Mouse (Mus musculus) neural tube, embryonic 11.5 days (tissue): ENCODE data around the gene Nanog. TPM values are rescaled to one million over a fixed set of nuclear protein-coding genes. Genes with fewer than 3 reads are reported as not detected.
A peak's percentile ranks its signal among the peaks of the same experiment; 100 is the strongest.

ENCODE experiments used
- ATAC-seq: fragments of 200-750 bp; cut with Nextera tagmentation; 2 replicates; pipeline ENCODE4 v1.8.0; 2017; ENCODE audit warnings: moderate number of reproducible peaks, mild to moderate bottlenecking, moderate TSS enrichment, moderate library complexity; ENCODE audit not compliant: insufficient read depth, low FRiP score, low TSS enrichment
- DNase-seq: peaks from one replicate; pipeline ENCODE4 v3.0.0-alpha.2; 2015; ENCODE audit warnings: low spot score
- H3K27ac ChIP-seq: fragments of 300-500 bp; sonication (generic); 2 replicates; pipeline ENCODE4 v1.5.1; 2014; ENCODE audit warnings: low read depth, mild to moderate bottlenecking, low read length
- H3K27me3 ChIP-seq: fragments of 300-500 bp; sonication (generic); 2 replicates; pipeline ENCODE4 v1.6.1; 2014; ENCODE audit warnings: mild to moderate bottlenecking, low read length, mixed read lengths; ENCODE audit not compliant: control insufficient read depth, insufficient read depth
- H3K36me3 ChIP-seq: fragments of 300-500 bp; sonication (generic); 2 replicates; pipeline ENCODE4 v1.6.1; 2014; ENCODE audit warnings: mild to moderate bottlenecking, low read length, moderate library complexity, mixed read lengths; ENCODE audit not compliant: control insufficient read depth, insufficient read depth
- H3K4me1 ChIP-seq: fragments of 300-500 bp; sonication (generic); 2 replicates; pipeline ENCODE4 v1.6.1; 2014; ENCODE audit warnings: low read length, mixed read lengths; ENCODE audit not compliant: control insufficient read depth, insufficient read depth
- H3K4me2 ChIP-seq: fragments of 300-500 bp; sonication (generic); 2 replicates; pipeline ENCODE4 v1.6.1; 2014; ENCODE audit warnings: low read depth, mild to moderate bottlenecking, moderate library complexity
- H3K4me3 ChIP-seq: fragments of 300-500 bp; sonication (generic); 2 replicates; pipeline ENCODE4 v1.5.1; 2014; ENCODE audit warnings: low read depth, low read length
- H3K9ac ChIP-seq: fragments of 300-500 bp; sonication (generic); 2 replicates; pipeline ENCODE4 v1.6.1; 2014; ENCODE audit warnings: mild to moderate bottlenecking, low read length
- H3K9me3 ChIP-seq: fragments of 300-500 bp; sonication (generic); 2 replicates; pipeline ENCODE4 v1.6.1; 2016; ENCODE audit warnings: low read length; ENCODE audit not compliant: control insufficient read depth
- WGBS: fragments of 180-500 bp; shearing (Covaris S2); extraction: QIAGEN DNeasy Blood & Tissue Kit; methylation state at CpG from one replicate; pipeline ENCODE4 v1.1.7; 2014; 5-methylcytosine and 5-hydroxymethylcytosine counted together
- polyA plus RNA-seq: library from polyadenylated mRNA; unstranded; fragments of >200 nt; fragmentation: Nextera tagmentation; extraction: Ambion mirVana; gene quantifications from 2 replicates; pipeline ENCODE4 v1.2.1, GENCODE M21; 2014

The Nanog gene
- polyA plus RNA-seq, result 0.11 TPM in 1 of 2 replicates, not detected in the other

DNA sequence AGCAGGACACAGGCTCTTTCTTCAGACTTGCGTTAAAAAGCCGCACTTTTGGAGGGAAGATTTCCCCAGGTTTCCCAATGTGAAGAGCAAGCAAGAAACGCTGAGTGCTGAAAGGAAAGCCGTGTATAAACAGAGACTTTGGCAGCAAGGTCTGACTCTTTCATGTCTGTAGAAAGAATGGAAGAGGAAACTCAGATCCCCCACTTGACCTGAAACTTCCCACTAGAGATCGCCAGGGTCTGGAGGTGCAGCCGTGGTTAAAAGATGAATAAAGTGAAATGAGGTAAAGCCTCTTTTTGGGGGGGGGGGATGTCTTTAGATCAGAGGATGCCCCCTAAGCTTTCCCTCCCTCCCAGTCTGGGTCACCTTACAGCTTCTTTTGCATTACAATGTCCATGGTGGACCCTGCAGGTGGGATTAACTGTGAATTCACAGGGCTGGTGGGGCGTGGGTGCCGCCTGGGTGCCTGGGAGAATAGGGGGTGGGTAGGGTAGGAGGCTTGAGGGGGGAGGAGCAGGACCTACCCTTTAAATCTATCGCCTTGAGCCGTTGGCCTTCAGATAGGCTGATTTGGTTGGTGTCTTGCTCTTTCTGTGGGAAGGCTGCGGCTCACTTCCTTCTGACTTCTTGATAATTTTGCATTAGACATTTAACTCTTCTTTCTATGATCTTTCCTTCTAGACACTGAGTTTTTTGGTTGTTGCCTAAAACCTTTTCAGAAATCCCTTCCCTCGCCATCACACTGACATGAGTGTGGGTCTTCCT is at the start of gene Nanog:
Nanog (plus strand) TSS at position 454 of the 765 bp plus-strand sequence.
- WGBS, result 21% methylated on average over 12 of the region's 12 CpGs
- Histone ChIP-seq H3K4me3 (no peak within 1 kb of the TSS), H3K36me3 (no peaks in the 10 kb centered on the region), H3K9ac (no peak within 1 kb of the TSS), H3K27me3 (no peaks in the 10 kb centered on the region), H3K9me3 (no peaks in the 10 kb centered on the region), H3K4me1 (no peaks in the 10 kb centered on the region), H3K4me2 (no peak within 1 kb of the TSS), H3K27ac (no peak within 1 kb of the TSS)
- ATAC-seq, result no peak
- no peak for DNase-seq

DNA sequence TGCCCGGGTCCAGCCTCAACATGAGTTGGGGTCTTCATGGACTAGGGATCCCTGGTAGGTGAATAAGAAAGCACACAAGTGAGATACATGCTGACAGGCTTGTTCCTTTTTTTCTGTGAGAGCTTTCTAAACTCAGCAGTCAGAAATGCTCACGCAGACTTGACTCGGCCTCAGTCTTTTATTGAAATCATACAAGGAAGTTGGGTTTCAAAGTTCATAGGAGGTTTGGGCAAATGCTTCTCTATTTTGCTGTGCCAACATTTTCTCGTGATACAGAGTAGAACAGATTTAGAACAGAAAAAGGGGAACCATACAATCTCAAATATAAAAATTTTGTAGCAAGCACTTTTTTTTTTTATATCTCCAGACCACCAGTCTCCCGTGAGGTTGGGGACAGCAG is 49.7 kb upstream of the Nanog start:
- H3K4me2 ChIP-seq, result no peak overlapping the region
- H3K4me1 ChIP-seq, result no peaks in the 10 kb centered on the region; the same call in 1 of the 2 replicates
- DNase-seq, result no peak
- H3K4me3 ChIP-seq, result no peak overlapping the region
- H3K27ac ChIP-seq, result no peak overlapping the region
- no peaks in the 10 kb centered on the region for H3K36me3 ChIP-seq
- 91% methylated on average over 5 of the region's 5 CpGs for WGBS
- peaks cover 4% of the 10 kb centered on the region; the same call in 1 of the 2 replicates for H3K27me3 ChIP-seq
- H3K9me3 ChIP-seq, result no peaks in the 10 kb centered on the region
- no peak overlapping the region for H3K9ac ChIP-seq
- no peak for ATAC-seq

DNA sequence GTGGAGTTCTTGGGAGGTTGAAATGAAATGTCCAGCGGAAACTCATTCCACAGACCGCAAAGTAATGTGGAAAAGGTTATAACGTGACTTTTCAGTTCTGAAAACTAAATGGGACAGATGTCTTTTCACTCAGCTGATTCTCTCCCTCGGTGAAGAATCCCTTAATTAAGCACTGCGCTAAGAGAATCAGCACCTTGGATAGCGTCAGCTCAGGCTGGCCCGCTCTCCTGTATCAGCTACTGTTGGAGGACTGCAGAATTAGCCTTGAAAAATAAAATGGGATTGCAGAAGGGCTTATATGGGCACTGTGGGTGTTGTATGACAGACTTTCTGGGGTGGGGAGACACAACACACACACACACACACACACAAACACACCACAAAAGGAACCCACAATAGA is 47.7 kb upstream of the Nanog start:
- DNase-seq, result peak; percentile 23
- Histone ChIP-seq H3K4me1 (no peaks in the 10 kb centered on the region; the same call in 1 of the 2 replicates), H3K27me3 (peaks cover 8% of the 10 kb centered on the region; the same call in 1 of the 2 replicates), H3K4me2 (no peak overlapping the region), H3K9ac (no peak overlapping the region), H3K36me3 (no peaks in the 10 kb centered on the region), H3K27ac (no peak overlapping the region), H3K4me3 (no peak overlapping the region), H3K9me3 (no peaks in the 10 kb centered on the region)
- ATAC-seq, result no peak
- 15% methylated on average over 7 of the region's 7 CpGs for WGBS

DNA sequence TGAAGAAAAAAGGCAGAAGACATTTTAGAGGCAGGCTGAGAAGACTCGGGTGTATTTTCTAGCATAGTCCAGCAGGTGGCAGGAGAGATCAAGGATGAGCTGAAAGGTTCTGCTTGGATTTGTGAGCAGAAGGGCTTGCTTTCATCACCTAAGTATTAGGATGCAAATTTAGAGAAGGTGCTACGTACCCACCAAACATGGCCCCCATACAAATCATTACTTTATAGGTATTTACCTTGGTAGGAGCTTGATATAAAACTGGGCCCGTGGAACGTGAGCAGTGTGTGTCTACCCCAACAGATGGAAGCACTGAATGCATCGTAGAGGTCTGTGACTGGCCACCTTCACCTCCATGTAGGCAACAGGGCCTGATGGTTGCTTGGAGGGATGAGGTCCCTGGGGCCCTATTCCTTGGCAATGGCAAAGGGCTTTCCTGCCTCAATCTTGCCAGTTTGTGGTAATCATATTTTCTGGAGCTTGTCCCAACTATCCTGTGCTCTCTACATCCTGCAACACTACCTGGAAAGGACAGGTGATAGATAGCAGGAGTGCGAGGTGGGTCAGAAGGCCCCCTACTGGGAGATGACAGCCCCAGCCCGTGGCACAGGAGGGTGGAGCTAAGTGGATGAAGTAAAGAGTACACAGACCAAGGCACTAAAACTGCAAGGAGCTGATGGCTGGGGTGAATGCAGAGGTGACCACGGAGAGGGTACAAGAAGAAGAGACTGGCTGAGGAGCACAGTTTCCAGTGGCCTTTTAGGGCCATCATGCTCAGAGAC is 46.5 kb upstream of the Nanog start:
- ATAC-seq (0 out of 2 replicates have a peak, but pooled peaks have one; percentile 31), DNase-seq (peak; percentile 49)
- no peak overlapping the region for H3K27ac ChIP-seq
- H3K4me2 ChIP-seq, result no peak overlapping the region
- H3K4me3 ChIP-seq, result no peak overlapping the region
- H3K36me3 ChIP-seq, result no peaks in the 10 kb centered on the region
- WGBS, result 41% methylated on average over 8 of the region's 8 CpGs
- no peak overlapping the region for H3K9ac ChIP-seq
- peaks cover 8% of the 10 kb centered on the region; the same call in 1 of the 2 replicates for H3K27me3 ChIP-seq
- H3K4me1 ChIP-seq, result no peaks in the 10 kb centered on the region; the same call in 1 of the 2 replicates
- H3K9me3 ChIP-seq, result no peaks in the 10 kb centered on the region

DNA sequence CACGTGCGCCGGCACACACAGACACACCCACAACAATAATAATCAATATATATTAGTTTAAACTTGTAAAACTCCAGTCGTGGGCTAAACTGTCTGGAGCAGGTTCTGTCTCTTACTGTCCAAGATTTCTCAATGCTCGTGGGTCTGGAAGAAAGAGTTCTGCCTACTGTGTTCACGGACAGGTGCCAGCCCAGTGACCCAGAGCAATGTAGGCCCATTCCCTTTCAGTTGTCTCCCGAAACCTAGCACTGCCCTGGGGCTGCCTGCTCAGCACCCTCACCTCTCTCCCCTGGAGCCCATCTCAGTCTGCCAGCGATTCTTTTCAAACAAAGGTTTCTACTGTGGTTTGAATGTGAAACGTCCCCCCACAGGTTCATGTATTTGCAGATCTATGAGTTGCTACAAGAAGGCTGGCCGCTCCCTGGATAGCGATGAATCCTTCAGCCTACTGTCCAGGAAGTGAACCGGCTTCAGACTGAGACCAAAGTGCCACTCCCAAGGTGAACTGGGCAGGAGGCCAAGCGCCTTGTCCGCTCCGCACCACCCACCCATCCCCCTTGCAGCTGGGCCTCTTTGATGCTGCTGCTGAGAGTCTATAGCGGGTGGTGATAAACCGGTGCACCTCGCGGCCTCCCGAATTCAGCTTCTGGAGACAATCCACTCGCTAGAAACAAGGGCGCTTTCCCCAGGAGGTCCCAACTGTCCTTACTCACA is 44.6 kb upstream of the Nanog start:
- Histone ChIP-seq H3K36me3 (no peaks in the 10 kb centered on the region), H3K27ac (no peak overlapping the region), H3K9ac (no peak overlapping the region), H3K27me3 (peaks cover 8% of the 10 kb centered on the region; the same call in 1 of the 2 replicates), H3K4me2 (no peak overlapping the region), H3K4me3 (no peak overlapping the region), H3K4me1 (no peaks in the 10 kb centered on the region; the same call in 1 of the 2 replicates), H3K9me3 (no peaks in the 10 kb centered on the region)
- WGBS, result 23% methylated on average over 22 of the region's 22 CpGs
- DNase-seq (no peak), ATAC-seq (no peak)

DNA sequence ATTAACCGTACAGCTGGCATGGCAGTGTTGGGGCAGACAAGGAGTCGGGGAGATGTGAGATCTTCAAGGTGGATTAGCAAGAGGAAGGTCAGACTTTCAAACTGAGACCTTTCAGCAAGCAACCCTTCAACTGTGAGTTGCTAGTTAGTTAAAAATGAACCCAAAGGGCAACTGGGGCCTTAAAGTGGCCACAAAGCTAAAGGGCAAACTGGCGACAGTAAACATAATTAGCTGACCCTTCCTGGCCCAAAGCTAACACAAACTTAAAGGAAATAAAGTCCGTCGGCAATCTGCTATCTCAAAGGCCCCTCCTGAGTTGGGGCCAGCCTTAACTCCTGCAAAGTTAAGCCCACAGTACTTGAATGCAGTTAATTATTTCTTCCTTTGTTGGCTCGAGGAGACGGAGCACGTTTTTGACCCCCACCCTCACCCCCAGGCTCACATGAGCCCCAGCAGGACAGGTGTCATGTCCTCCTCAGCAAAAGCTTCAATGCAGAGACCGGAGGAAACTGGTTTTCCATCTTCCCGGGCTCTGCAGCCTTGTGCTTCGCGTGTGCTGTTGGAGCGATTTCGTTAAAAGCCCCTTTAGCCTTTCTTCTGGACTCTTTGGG is 43.6 kb upstream of the Nanog start:
- Histone ChIP-seq H3K27ac (no peak overlapping the region), H3K36me3 (no peaks in the 10 kb centered on the region), H3K27me3 (peaks cover 8% of the 10 kb centered on the region; the same call in 1 of the 2 replicates), H3K9ac (no peak overlapping the region; the same call in 1 of the 2 replicates), H3K4me2 (no peak overlapping the region), H3K9me3 (no peaks in the 10 kb centered on the region), H3K4me3 (no peak overlapping the region), H3K4me1 (no peaks in the 10 kb centered on the region; the same call in 1 of the 2 replicates)
- WGBS, result 31% methylated on average over 14 of the region's 14 CpGs
- ATAC-seq, result no peak
- no peak for DNase-seq

DNA sequence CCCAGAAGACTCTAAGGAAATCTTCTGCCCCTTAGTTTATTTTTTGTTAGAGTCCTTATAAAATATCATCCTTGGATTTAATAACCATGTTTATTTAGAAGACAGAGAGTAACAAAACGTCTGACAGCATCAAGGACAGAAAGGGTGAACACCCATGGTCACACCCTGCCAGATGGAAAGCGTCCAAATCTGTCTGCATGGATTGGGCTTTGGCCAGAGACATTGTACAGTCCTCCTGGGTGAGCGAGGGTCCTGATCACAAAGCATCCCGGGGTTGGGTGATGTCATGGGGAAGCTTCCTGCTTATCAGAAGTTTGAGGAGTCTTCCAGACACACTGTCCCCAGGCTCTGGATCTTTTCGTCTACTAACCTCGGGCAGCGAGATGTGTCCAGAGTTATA is 41.4 kb upstream of the Nanog start:
- H3K27me3 ChIP-seq, result peaks cover 8% of the 10 kb centered on the region; the same call in 1 of the 2 replicates
- H3K9me3 ChIP-seq, result no peaks in the 10 kb centered on the region
- no peak overlapping the region for H3K4me2 ChIP-seq
- no peaks in the 10 kb centered on the region; the same call in 1 of the 2 replicates for H3K4me1 ChIP-seq
- DNase-seq, result no peak
- no peak for ATAC-seq
- H3K36me3 ChIP-seq, result no peaks in the 10 kb centered on the region
- H3K9ac ChIP-seq, result no peak overlapping the region
- no peak overlapping the region for H3K27ac ChIP-seq
- 84% methylated on average over 7 of the region's 7 CpGs for WGBS
- no peak overlapping the region for H3K4me3 ChIP-seq

DNA sequence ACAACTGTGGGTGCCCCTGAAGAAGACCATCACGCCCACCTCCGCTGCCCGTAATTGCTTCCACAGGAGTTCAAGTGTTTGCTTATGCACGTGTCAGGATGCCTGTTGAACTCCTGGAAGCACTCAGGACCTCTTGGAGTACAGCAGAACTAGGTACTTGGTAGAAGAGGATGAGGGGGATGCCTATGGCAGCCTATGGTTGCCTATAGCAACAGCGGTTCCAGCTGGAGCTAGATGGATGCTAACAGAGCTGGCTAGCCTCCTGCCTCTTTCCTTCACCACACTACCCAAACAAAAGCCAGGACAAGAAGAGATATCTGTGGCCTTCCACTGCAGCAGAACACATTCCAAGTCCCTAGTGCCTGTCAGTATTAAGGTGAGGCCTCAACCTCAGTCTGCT is 39.6 kb upstream of the Nanog start:
- H3K27ac ChIP-seq, result no peak overlapping the region
- H3K4me1 ChIP-seq, result no peaks in the 10 kb centered on the region; the same call in 1 of the 2 replicates
- H3K4me3 ChIP-seq, result no peak overlapping the region
- no peak overlapping the region for H3K4me2 ChIP-seq
- no peak for ATAC-seq
- DNase-seq, result no peak
- H3K9ac ChIP-seq, result no peak overlapping the region
- 76% methylated on average over 5 of the region's 5 CpGs for WGBS
- H3K36me3 ChIP-seq, result no peaks in the 10 kb centered on the region
- 0 out of 2 replicates have a peak, but pooled peaks cover 4% of the 10 kb centered on the region for H3K27me3 ChIP-seq
- H3K9me3 ChIP-seq, result no peaks in the 10 kb centered on the region
